In genomic region chr5:135395826-135396225, GRCm38 (mm10) we compare ENCODE assay signal across 10 mouse cellular contexts. TPM values are rescaled to one million over a fixed set of nuclear protein-coding genes. Genes with fewer than 3 reads are reported as not detected.
DNase-seq lines count a peak whose midpoint lies in the region; ATAC-seq and TF ChIP-seq lines count a peak whose summit lies in the region.
"Had no signal": no experiment of that assay in that cellular context is flagged by ENCODE, and none has a peak within 500 bp of the region (broad histone marks: within the 10 kb centered on the region; RNA-seq: fewer than 3 reads in every experiment).

No protein-coding gene starts in this region.

- TF ChIP-seq CTCF in lung, adult 2 months (IDR thresholded peaks at IDR 0.05; ENCODE audit: insufficient read depth, low read length) = 0 out of 2 replicates have a peak, but pooled peaks have one; percentile 23

- peaks cover 11% of the 10 kb centered on the region for H3K36me3 ChIP-seq in heart, embryonic 11.5 days (ENCODE audit: control insufficient read depth, insufficient read depth, low read length)

- no peak overlapping the region for H3K4me3 ChIP-seq in heart, embryonic 11.5 days (ENCODE audit: low read depth, low read length)
- H3K4me3 ChIP-seq in lung, adult 2 months (replicated peaks; ENCODE audit: extremely low read depth, low read depth, low read length) = no peak overlapping the region
- H3K4me3 ChIP-seq: stomach, embryonic 15.5 days had no signal

- intact Hi-C loops in heart, postnatal 10 days (cut with DNase I) = loop anchor here (5.0 kb wide), 1 partner anchor 381 kb away; the partner anchor contains the start of genes Mdh2 and Styxl1

- peak; percentile 22 to 51 for DNase-seq in heart, postnatal 10 days
- DNase-seq in A20 (ENCODE audit: low read depth, low spot score) = peak; percentile 84
- DNase-seq in MEL-GATA-1-ER (ENCODE audit: extremely low read depth, low read depth) = peak; percentile 75
- DNase-seq in lung, adult 2 months = no peak
- peak; percentile 41 for DNase-seq in thymus, postnatal 25 days
- no peak for DNase-seq in ovary, postnatal 14 days (ENCODE audit: low spot score)

- TF ChIP-seq POLR2A in lung, adult 2 months (IDR thresholded peaks at IDR 0.05; ENCODE audit: borderline replicate concordance, extremely low read depth, low read depth, low read length) = no peak

- no peak overlapping the region for H3K9ac ChIP-seq in heart, embryonic 11.5 days (ENCODE audit: low read depth, low read length)
- H3K9ac ChIP-seq: stomach, embryonic 15.5 days had no signal

- H3K27me3 ChIP-seq in heart, embryonic 11.5 days (ENCODE audit: control insufficient read depth, insufficient read depth, low read length) = no peaks in the 10 kb centered on the region
- H3K27me3 ChIP-seq: stomach, embryonic 15.5 days had no signal

- H3K9me3 ChIP-seq in heart, embryonic 11.5 days (replicated peaks; ENCODE audit: control insufficient read depth, low read length) = no peaks in the 10 kb centered on the region
- H3K9me3 ChIP-seq: stomach, embryonic 15.5 days had no signal

- peaks cover 4% of the 10 kb centered on the region for H3K4me1 ChIP-seq in heart, embryonic 11.5 days (ENCODE audit: control insufficient read depth, insufficient read depth, low read length)
- no peaks in the 10 kb centered on the region; the same call in 1 of the 2 replicates for H3K4me1 ChIP-seq in lung, adult 2 months (ENCODE audit: control insufficient read depth, insufficient read depth, low read length)

- no peak overlapping the region for H3K27ac ChIP-seq in heart, embryonic 11.5 days (ENCODE audit: low read depth, low read length)
- H3K27ac ChIP-seq: stomach, embryonic 15.5 days had no signal

- no peak overlapping the region for H3K4me2 ChIP-seq in heart, embryonic 11.5 days
- H3K4me2 ChIP-seq: stomach, embryonic 15.5 days had no signal

- WGBS in heart, embryonic 11.5 days (ENCODE audit: insufficient replicate concordance) = 42% methylated on average over 5 of the region's 5 CpGs
- 47% methylated on average over 5 of the region's 5 CpGs for WGBS in lung, adult 2 months

- no peak for ATAC-seq in heart, embryonic 11.5 days (replicated peaks; ENCODE audit: insufficient number of reproducible peaks, low FRiP score, low TSS enrichment)
- peak; percentile 65 for ATAC-seq in erythroid progenitor cell, adult 5-6 weeks (replicated peaks; ENCODE audit: low FRiP score, poor library complexity, severe bottlenecking)

RNA-seq across cellular contexts. Expression of gene Pom121, which starts 1.5 kb away (rescaled TPM):
- total RNA-seq in heart, postnatal 10 days (2021) = 10 to 100 TPM; 22.3 to 22.6 TPM
- 10.2 and 11.8 TPM in 2 replicates for polyA plus RNA-seq in heart, embryonic 11.5 days (2014; fragmentation: Nextera tagmentation; extraction: Ambion mirVana)
- total RNA-seq in erythroid progenitor cell, adult 5-6 weeks (2015; ENCODE audit: low replicate concordance) = 43.2 and 48.2 TPM in 2 replicates
- total RNA-seq in erythroid progenitor cell, adult 5-6 weeks (2017; ENCODE audit: low replicate concordance) = 15.7 and 25.2 TPM in 2 replicates
- polyA plus RNA-seq in lung, adult 2 months (2012; rRNA removed) = 18.1 and 19.0 TPM in 2 replicates

RNA-seq across cellular contexts. Expression of gene Nsun5, which starts 26.1 kb away (rescaled TPM):
- 10 to 100 TPM; 16.4 to 20.0 TPM for total RNA-seq in heart, postnatal 10 days (2021)
- 15.9 and 16.0 TPM in 2 replicates for polyA plus RNA-seq in heart, embryonic 11.5 days (2014; fragmentation: Nextera tagmentation; extraction: Ambion mirVana)
- total RNA-seq in erythroid progenitor cell, adult 5-6 weeks (2015; ENCODE audit: low replicate concordance) = 2.5 and 2.9 TPM in 2 replicates
- total RNA-seq in erythroid progenitor cell, adult 5-6 weeks (2017; ENCODE audit: low replicate concordance) = 3.7 and 6.4 TPM in 2 replicates
- polyA plus RNA-seq in lung, adult 2 months (2012; rRNA removed) = 27.3 and 29.4 TPM in 2 replicates

RNA-seq across cellular contexts. Expression of gene Trim50, which starts 42.7 kb away (rescaled TPM):
- total RNA-seq in heart, postnatal 10 days (2021) = under 1 TPM in 1 of 2 experiments, not detected in 1; 0.17 TPM
- not detected in 2 replicates for polyA plus RNA-seq in heart, embryonic 11.5 days (2014; fragmentation: Nextera tagmentation; extraction: Ambion mirVana)
- not detected in 2 replicates for total RNA-seq in erythroid progenitor cell, adult 5-6 weeks (2015; ENCODE audit: low replicate concordance)
- total RNA-seq in erythroid progenitor cell, adult 5-6 weeks (2017; ENCODE audit: low replicate concordance) = not detected in 2 replicates
- not detected in 2 replicates for polyA plus RNA-seq in lung, adult 2 months (2012; rRNA removed)
- polyA plus RNA-seq: liver, embryonic 16.5 days had no signal

RNA-seq across cellular contexts. Expression of gene Fkbp6, which starts 46.0 kb away (rescaled TPM):
- total RNA-seq in heart, postnatal 10 days (2021) = under 1 TPM; 0.36 to 0.40 TPM
- polyA plus RNA-seq in heart, embryonic 11.5 days (2014; fragmentation: Nextera tagmentation; extraction: Ambion mirVana) = 0.46 TPM in 1 of 2 replicates, not detected in the other
- not detected in 2 replicates for total RNA-seq in erythroid progenitor cell, adult 5-6 weeks (2015; ENCODE audit: low replicate concordance)
- not detected in 2 replicates for total RNA-seq in erythroid progenitor cell, adult 5-6 weeks (2017; ENCODE audit: low replicate concordance)
- not detected in 2 replicates for polyA plus RNA-seq in lung, adult 2 months (2012; rRNA removed)
- polyA plus RNA-seq: liver, embryonic 16.5 days had no signal

Comparison
In these comparisons a context has a peak if more than half of its experiments do, and no peak if none do; other contexts are left out.
1. DNase-seq: peak in heart, postnatal 10 days (2 of 2), A20 (single experiment), MEL-GATA-1-ER (single experiment) and thymus, postnatal 25 days (single experiment); none in lung, adult 2 months (single experiment) and ovary, postnatal 14 days (single experiment).